Mouse (Mus musculus): ENCODE measurements around the gene Spg7. TPM values are rescaled to one million over a fixed set of nuclear protein-coding genes. Genes with fewer than 3 reads are reported as not detected.

Gene Spg7
- total and polyA plus RNA-seq, 3 experiments, result 28.9 to 36.0 TPM; not detected in 1

DNA sequence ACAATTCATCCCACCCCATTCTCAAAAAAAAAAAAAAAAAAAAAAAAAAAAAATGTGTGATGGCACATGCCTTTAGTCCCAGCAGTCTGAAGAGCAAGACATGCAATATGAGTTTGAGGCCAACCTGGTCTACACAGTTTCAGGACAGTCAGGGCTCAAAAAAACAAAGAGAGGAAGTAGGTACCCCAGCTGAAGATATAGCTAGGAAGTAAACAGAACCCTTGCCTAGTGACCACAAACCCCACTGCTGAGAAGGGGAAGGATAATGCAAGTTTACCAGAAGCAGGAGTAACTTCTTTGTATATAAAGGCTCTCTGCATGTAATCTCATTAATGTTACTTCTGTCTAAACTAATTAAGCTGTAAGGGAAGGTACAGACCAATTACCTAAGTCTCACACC lies 30.0 kb upstream of the Spg7 start:
- peaks cover 96% of the 10 kb centered on the region for H3K79me2 ChIP-seq (ENCODE audit: control insufficient read depth, insufficient read depth, low read length, poor library complexity)
- peaks cover 15 to 65% of the 10 kb centered on the region in 2 experiments for H3K36me3 ChIP-seq (ENCODE audit: control insufficient read depth in 1 of 2, insufficient read depth in 2 of 2, low read length in 2 of 2)
- no peaks in the 10 kb centered on the region for H3K27me3 ChIP-seq (ENCODE audit: control insufficient read depth in 1 of 2, insufficient read depth in 2 of 2, low read length in 2 of 2)
- DNase-seq (ENCODE audit: low read depth, low spot score), result peak; percentile 86
- peak overlapping the region; percentile 29; the same call in 1 of the 2 replicates for H3K27ac ChIP-seq (ENCODE audit: control insufficient read depth, low read depth, low read length)
- no peaks in the 10 kb centered on the region for H3K9me3 ChIP-seq (replicated peaks; ENCODE audit: insufficient read depth, low read length)
- no peak overlapping the region for H3K9ac ChIP-seq (ENCODE audit: control insufficient read depth, low read depth, low read length, poor library complexity, severe bottlenecking)
- H3K4me1 ChIP-seq (ENCODE audit: control insufficient read depth in 1 of 2, insufficient read depth in 2 of 2, low read length in 2 of 2), result peaks cover 50 to 51% of the 10 kb centered on the region in 2 experiments
- TF ChIP-seq GABPA (IDR thresholded peaks at IDR 0.05; ENCODE audit: low read depth, low read length) (no peak), RCOR1 (IDR thresholded peaks at IDR 0.05; ENCODE audit: low read depth, low read length) (no peak), ETS1 (IDR thresholded peaks at IDR 0.05; ENCODE audit: low read depth, low read length) (peak; percentile 87), TBP (IDR thresholded peaks at IDR 0.05; ENCODE audit: low read depth, low read length) (0 out of 2 replicates have a peak, but pooled peaks have one; percentile 27), CTCF (IDR thresholded peaks at IDR 0.05 in 2 of 3, conservative IDR thresholded peaks at IDR 0.05 in 1 of 3; ENCODE audit: control insufficient read depth in 1 of 3, insufficient read depth in 1 of 3, low read depth in 2 of 3, low read length in 3 of 3, poor library complexity in 1 of 3, severe bottlenecking in 1 of 3) (no peak), CHD2 (IDR thresholded peaks at IDR 0.05; ENCODE audit: low read length) (no peak), SIN3A (IDR thresholded peaks at IDR 0.05; ENCODE audit: low read length) (peak; percentile 96), BHLHE40 (IDR thresholded peaks at IDR 0.05; ENCODE audit: borderline replicate concordance, low read depth, low read length) (no peak), EP300 (IDR thresholded peaks at IDR 0.05; ENCODE audit: low read depth in 1 of 2, low read length in 2 of 2) (peak; percentile 25 to 52; a peak in 1 of 4 replicates), MAZ (IDR thresholded peaks at IDR 0.05; ENCODE audit: low read depth, low read length) (no peak), ELF1 (IDR thresholded peaks at IDR 0.05; ENCODE audit: low read depth, low read length) (peak; percentile 50; the same call in 1 of the 2 replicates), ZNF384 (IDR thresholded peaks at IDR 0.05; ENCODE audit: low read depth, low read length) (peak; percentile 82), MXI1 (IDR thresholded peaks at IDR 0.05; ENCODE audit: low read depth, low read length) (peak; percentile 74)
- H3K4me3 ChIP-seq (ENCODE audit: control insufficient read depth in 1 of 2, insufficient read depth in 1 of 2, low read depth in 2 of 2, low read length in 2 of 2), result no peak overlapping the region

GRCm38 (mm10) chr8:123033431-123033830 lies 29.3 kb upstream of the Spg7 start:
- no peaks in the 10 kb centered on the region for H3K9me3 ChIP-seq (replicated peaks; ENCODE audit: insufficient read depth, low read length)
- H3K79me2 ChIP-seq (ENCODE audit: control insufficient read depth, insufficient read depth, low read length, poor library complexity), result peaks cover 96% of the 10 kb centered on the region
- peaks cover 51 to 54% of the 10 kb centered on the region in 2 experiments for H3K4me1 ChIP-seq (ENCODE audit: control insufficient read depth in 1 of 2, insufficient read depth in 2 of 2, low read length in 2 of 2)
- H3K4me3 ChIP-seq (ENCODE audit: control insufficient read depth in 1 of 2, insufficient read depth in 1 of 2, low read depth in 2 of 2, low read length in 2 of 2), result no peak overlapping the region
- no peaks in the 10 kb centered on the region for H3K27me3 ChIP-seq (ENCODE audit: control insufficient read depth in 1 of 2, insufficient read depth in 2 of 2, low read length in 2 of 2)
- no peak overlapping the region for H3K9ac ChIP-seq (ENCODE audit: control insufficient read depth, low read depth, low read length, poor library complexity, severe bottlenecking)
- peaks cover 10 to 68% of the 10 kb centered on the region in 2 experiments for H3K36me3 ChIP-seq (ENCODE audit: control insufficient read depth in 1 of 2, insufficient read depth in 2 of 2, low read length in 2 of 2)
- no peak for TF ChIP-seq MYC (IDR thresholded peaks at IDR 0.05; ENCODE audit: low read depth, low read length)
- no peak for TF ChIP-seq KAT2A (conservative IDR thresholded peaks at IDR 0.05; ENCODE audit: low read depth, low read length)
- TF ChIP-seq MXI1 (IDR thresholded peaks at IDR 0.05; ENCODE audit: low read depth, low read length), result no peak; the same call in 1 of the 2 replicates
- no peak for TF ChIP-seq TBP (IDR thresholded peaks at IDR 0.05; ENCODE audit: low read depth, low read length)
- no peak for TF ChIP-seq ZKSCAN1 (IDR thresholded peaks at IDR 0.05; ENCODE audit: low read depth, low read length)
- TF ChIP-seq USF1 (IDR thresholded peaks at IDR 0.05; ENCODE audit: low read depth, low read length), result no peak
- TF ChIP-seq E2F4 (IDR thresholded peaks at IDR 0.05; ENCODE audit: borderline replicate concordance, low read depth, low read length), result no peak
- no peak for TF ChIP-seq ZNF384 (IDR thresholded peaks at IDR 0.05; ENCODE audit: low read depth, low read length)
- no peak for TF ChIP-seq HCFC1 (IDR thresholded peaks at IDR 0.05; ENCODE audit: low read depth, low read length)
- TF ChIP-seq USF2 (IDR thresholded peaks at IDR 0.05; ENCODE audit: borderline replicate concordance in 1 of 2, insufficient read depth in 1 of 2, low read depth in 1 of 2, low read length in 2 of 2), result no peak
- TF ChIP-seq TAL1 (IDR thresholded peaks at IDR 0.05; ENCODE audit: low read length), result no peak
- no peak for TF ChIP-seq TCF12 (IDR thresholded peaks at IDR 0.05; ENCODE audit: low read depth, low read length)
- no peak for TF ChIP-seq CTCF (IDR thresholded peaks at IDR 0.05 in 2 of 3, conservative IDR thresholded peaks at IDR 0.05 in 1 of 3; ENCODE audit: control insufficient read depth in 1 of 3, insufficient read depth in 1 of 3, low read depth in 2 of 3, low read length in 3 of 3, poor library complexity in 1 of 3, severe bottlenecking in 1 of 3)
- no peak for TF ChIP-seq SMC3 (IDR thresholded peaks at IDR 0.05; ENCODE audit: low read depth, low read length)
- TF ChIP-seq RCOR1 (IDR thresholded peaks at IDR 0.05; ENCODE audit: low read depth, low read length), result no peak
- TF ChIP-seq POLR2A (IDR thresholded peaks at IDR 0.05; ENCODE audit: control insufficient read depth in 1 of 2, insufficient read depth in 1 of 2, low read depth in 1 of 2, low read length in 2 of 2, poor library complexity in 1 of 2), result no peak
- TF ChIP-seq CHD1 (IDR thresholded peaks at IDR 0.05; ENCODE audit: low read depth, low read length), result no peak
- no peak for TF ChIP-seq MAX (IDR thresholded peaks at IDR 0.05; ENCODE audit: low read length)
- no peak for TF ChIP-seq ZC3H11A (IDR thresholded peaks at IDR 0.05; ENCODE audit: low read depth, low read length)
- peak overlapping the region; percentile 21; the same call in 1 of the 2 replicates for H3K27ac ChIP-seq (ENCODE audit: control insufficient read depth, low read depth, low read length)
- DNase-seq (ENCODE audit: low read depth, low spot score), result no peak

Data from MEL (cell line).